Mouse (Mus musculus): ENCODE data around the gene Htra3. TPM values are rescaled to one million over a fixed set of nuclear protein-coding genes. Genes with fewer than 3 reads are reported as not detected.

Gene Htra3
- polyA plus RNA-seq, 1 experiment from 2014 or later = 31.3 TPM

GRCm38 (mm10) chr5:35672581-35672980 lies 7.0 kb downstream of the Htra3 start:
- no peak for ATAC-seq (ENCODE audit: insufficient number of reproducible peaks, low FRiP score, low TSS enrichment, low read depth)
- Histone ChIP-seq H3K36me3 (no peaks in the 10 kb centered on the region), H3K27me3 (peaks cover 9% of the 10 kb centered on the region), H3K4me1 (peaks cover 58% of the 10 kb centered on the region), H3K27ac (replicated peaks) (peak overlapping the region; percentile 78), H3K9ac (no peak overlapping the region), H3K4me3 (replicated peaks) (no peak overlapping the region), H3K4me2 (replicated peaks) (no peak overlapping the region), H3K9me3 (replicated peaks) (no peaks in the 10 kb centered on the region)
- 44% methylated on average over 1 of the region's 1 CpGs for WGBS

GRCm38 (mm10) chr5:35671474-35671891 lies 8.1 kb downstream of the Htra3 start:
- peaks cover 58% of the 10 kb centered on the region for H3K4me1 ChIP-seq
- 60% methylated on average over 9 of the region's 9 CpGs for WGBS
- H3K27me3 ChIP-seq = no peaks in the 10 kb centered on the region
- peak overlapping the region; percentile 28; the same call in 1 of the 2 replicates for H3K27ac ChIP-seq (replicated peaks)
- no peak overlapping the region for H3K4me2 ChIP-seq (replicated peaks)
- H3K36me3 ChIP-seq = no peaks in the 10 kb centered on the region
- H3K9ac ChIP-seq = no peak overlapping the region
- H3K4me3 ChIP-seq (replicated peaks) = no peak overlapping the region
- no peaks in the 10 kb centered on the region for H3K9me3 ChIP-seq (replicated peaks)
- no peak for ATAC-seq (ENCODE audit: insufficient number of reproducible peaks, low FRiP score, low TSS enrichment, low read depth)

GRCm38 (mm10) chr5:35670412-35670801 lies 9.2 kb downstream of the Htra3 start:
- Histone ChIP-seq H3K4me2 (replicated peaks) (no peak overlapping the region), H3K36me3 (no peaks in the 10 kb centered on the region), H3K4me1 (peaks cover 58% of the 10 kb centered on the region), H3K27ac (replicated peaks) (no peak overlapping the region), H3K4me3 (replicated peaks) (no peak overlapping the region), H3K9ac (no peak overlapping the region), H3K9me3 (replicated peaks) (no peaks in the 10 kb centered on the region), H3K27me3 (no peaks in the 10 kb centered on the region)
- no peak for ATAC-seq (ENCODE audit: insufficient number of reproducible peaks, low FRiP score, low TSS enrichment, low read depth)
- 23% methylated on average over 6 of the region's 6 CpGs for WGBS

- Histone ChIP-seq H3K4me3 (replicated peaks) (no peak overlapping the region), H3K27ac (replicated peaks) (no peak overlapping the region), H3K4me1 (peaks cover 58% of the 10 kb centered on the region), H3K9ac (no peak overlapping the region), H3K4me2 (replicated peaks) (no peak overlapping the region), H3K9me3 (replicated peaks) (no peaks in the 10 kb centered on the region), H3K36me3 (no peaks in the 10 kb centered on the region), H3K27me3 (no peaks in the 10 kb centered on the region)
- 18% methylated on average over 11 of the region's 11 CpGs for WGBS
- no peak for ATAC-seq (ENCODE audit: insufficient number of reproducible peaks, low FRiP score, low TSS enrichment, low read depth)
Measured at GRCm38 (mm10) chr5:35669747-35670411, 9.7 kb downstream of the Htra3 start.

DNA sequence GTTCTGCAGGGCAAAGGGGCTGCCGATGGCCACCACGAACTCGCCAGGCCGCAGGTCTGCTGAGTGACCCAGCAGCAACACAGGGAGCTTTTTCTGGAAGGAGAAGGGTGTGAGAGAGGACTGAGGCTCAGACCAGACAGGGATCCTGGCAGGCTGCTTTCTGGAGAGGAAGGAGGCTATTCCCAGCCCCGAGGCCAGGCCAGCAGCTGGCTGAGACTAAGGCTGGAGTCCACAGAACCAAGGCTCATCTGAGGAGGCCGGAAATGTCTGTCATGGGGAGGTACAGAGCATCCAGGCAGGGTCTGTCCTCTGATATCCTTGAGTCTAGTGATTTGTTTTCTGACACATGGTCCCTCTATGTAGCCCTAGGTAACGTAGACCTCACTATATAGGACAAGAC lies 13.4 kb downstream of the Htra3 start:
- Histone ChIP-seq H3K4me3 (replicated peaks) (no peak overlapping the region), H3K4me2 (replicated peaks) (no peak overlapping the region), H3K9me3 (replicated peaks) (no peaks in the 10 kb centered on the region), H3K9ac (no peak overlapping the region), H3K27ac (replicated peaks) (no peak overlapping the region), H3K4me1 (peaks cover 24% of the 10 kb centered on the region), H3K27me3 (no peaks in the 10 kb centered on the region), H3K36me3 (no peaks in the 10 kb centered on the region)
- WGBS = 86% methylated on average over 7 of the region's 7 CpGs
- ATAC-seq (ENCODE audit: insufficient number of reproducible peaks, low FRiP score, low TSS enrichment, low read depth) = no peak

DNA sequence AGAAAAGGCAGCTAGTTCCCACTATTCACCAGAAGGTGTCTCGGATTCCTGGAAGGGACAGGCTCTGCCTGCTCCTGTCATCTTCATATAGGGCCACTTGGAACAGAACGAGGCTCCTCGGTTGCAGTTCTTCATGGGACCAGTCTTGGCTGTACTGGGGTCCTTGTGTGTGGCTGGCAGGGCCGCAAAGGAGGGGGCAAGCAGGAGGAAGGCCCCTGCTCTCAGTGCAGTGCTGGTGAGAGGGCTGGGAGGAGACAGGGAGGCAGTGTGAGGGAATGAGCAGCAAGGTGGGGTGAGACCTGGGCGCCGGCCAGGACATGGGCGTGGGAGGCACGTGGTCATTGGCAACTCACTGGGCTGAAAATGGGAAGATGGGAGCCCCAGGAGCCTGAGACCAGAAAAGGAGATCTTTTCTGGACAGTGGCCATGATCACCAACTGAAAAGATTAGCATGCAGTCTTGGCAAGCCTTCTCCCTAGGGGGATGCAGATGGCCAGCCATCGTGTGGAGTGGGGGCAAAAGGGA lies 17.5 kb downstream of the Htra3 start:
- H3K36me3 ChIP-seq = no peaks in the 10 kb centered on the region
- H3K4me3 ChIP-seq (replicated peaks) = no peak overlapping the region
- H3K9ac ChIP-seq = no peak overlapping the region
- WGBS = 82% methylated on average over 9 of the region's 9 CpGs
- H3K4me2 ChIP-seq (replicated peaks) = no peak overlapping the region
- ATAC-seq (ENCODE audit: insufficient number of reproducible peaks, low FRiP score, low TSS enrichment, low read depth) = no peak
- H3K27me3 ChIP-seq = no peaks in the 10 kb centered on the region
- H3K4me1 ChIP-seq = no peaks in the 10 kb centered on the region
- H3K9me3 ChIP-seq (replicated peaks) = no peaks in the 10 kb centered on the region
- no peak overlapping the region for H3K27ac ChIP-seq (replicated peaks)

GRCm38 (mm10) chr5:35661210-35661609 lies 18.4 kb downstream of the Htra3 start:
- Histone ChIP-seq H3K4me3 (replicated peaks) (no peak overlapping the region), H3K36me3 (no peaks in the 10 kb centered on the region), H3K4me1 (no peaks in the 10 kb centered on the region), H3K4me2 (replicated peaks) (no peak overlapping the region), H3K27me3 (no peaks in the 10 kb centered on the region), H3K9ac (no peak overlapping the region), H3K9me3 (replicated peaks) (no peaks in the 10 kb centered on the region), H3K27ac (replicated peaks) (no peak overlapping the region)
- no peak for ATAC-seq (ENCODE audit: insufficient number of reproducible peaks, low FRiP score, low TSS enrichment, low read depth)
- 71% methylated on average over 6 of the region's 6 CpGs for WGBS

DNA sequence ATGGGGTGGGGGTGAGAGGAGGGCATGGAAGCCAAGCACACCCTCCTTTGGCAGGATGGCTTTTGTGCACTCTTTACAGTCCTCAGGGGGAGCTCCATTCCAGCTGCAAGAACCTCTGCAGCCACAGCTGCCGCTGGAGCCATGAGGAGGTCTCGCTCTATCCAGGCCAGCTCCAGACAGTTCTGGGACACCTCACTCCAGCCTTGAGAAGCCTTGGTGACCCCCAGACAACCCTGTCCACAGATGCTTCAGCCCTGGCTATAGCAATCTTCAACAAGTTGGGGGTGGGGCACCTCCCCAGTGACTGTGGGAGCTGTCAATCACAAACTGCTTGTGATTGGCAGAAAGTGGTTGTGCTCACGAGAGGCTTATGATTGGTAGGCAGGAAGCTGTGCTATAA lies 20.1 kb downstream of the Htra3 start:
- ATAC-seq (ENCODE audit: insufficient number of reproducible peaks, low FRiP score, low TSS enrichment, low read depth) = no peak

DNA sequence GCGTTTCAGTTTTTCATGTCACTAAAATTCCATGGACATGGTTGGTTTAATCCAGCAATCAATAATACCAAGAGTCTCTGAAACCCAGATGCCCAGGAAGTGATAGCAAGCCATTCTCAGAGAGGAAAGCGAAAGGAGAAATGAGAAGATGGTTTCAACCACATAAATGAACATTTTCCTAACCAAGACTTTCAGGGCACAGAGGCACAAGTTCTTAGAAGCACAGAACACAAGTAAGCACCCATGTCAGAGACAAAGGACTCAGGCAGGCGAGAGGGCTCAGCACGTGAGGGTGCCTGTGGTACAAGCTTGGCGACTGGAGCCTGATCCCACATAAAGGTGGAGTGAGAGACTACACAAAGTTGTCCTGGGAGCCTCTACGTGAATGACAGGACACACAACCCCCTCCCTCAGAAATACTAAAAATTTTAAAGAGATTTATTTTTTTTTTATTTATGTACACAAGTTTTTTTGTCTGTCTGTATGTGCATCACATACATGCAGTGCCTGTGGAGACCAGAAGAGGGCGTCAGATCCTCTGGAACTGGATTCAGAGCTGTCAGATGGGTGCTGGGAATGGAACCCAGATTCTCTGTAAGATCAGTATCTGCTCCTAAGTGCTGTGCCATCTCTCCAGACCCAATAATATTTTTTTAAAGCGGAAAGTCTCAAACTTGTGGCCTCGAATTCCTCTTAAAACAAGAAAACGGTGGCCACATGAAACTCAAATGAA lies 23.7 kb downstream of the Htra3 start:
- Histone ChIP-seq H3K4me1 (no peaks in the 10 kb centered on the region), H3K36me3 (no peaks in the 10 kb centered on the region), H3K4me3 (replicated peaks) (no peak overlapping the region), H3K27me3 (no peaks in the 10 kb centered on the region), H3K27ac (replicated peaks) (no peak overlapping the region), H3K9me3 (replicated peaks) (no peaks in the 10 kb centered on the region), H3K4me2 (replicated peaks) (no peak overlapping the region), H3K9ac (no peak overlapping the region)
- no peak for ATAC-seq (ENCODE audit: insufficient number of reproducible peaks, low FRiP score, low TSS enrichment, low read depth)
- WGBS = 87% methylated on average over 10 of the region's 10 CpGs

More for the DNA sequence above, 20.1 kb downstream of the Htra3 start:
- Histone ChIP-seq H3K9me3 (replicated peaks) (no peaks in the 10 kb centered on the region), H3K36me3 (no peaks in the 10 kb centered on the region), H3K27ac (replicated peaks) (no peak overlapping the region), H3K9ac (no peak overlapping the region), H3K27me3 (no peaks in the 10 kb centered on the region), H3K4me1 (no peaks in the 10 kb centered on the region), H3K4me2 (replicated peaks) (no peak overlapping the region), H3K4me3 (replicated peaks) (no peak overlapping the region)
- WGBS = 62% methylated on average over 3 of the region's 3 CpGs

DNA sequence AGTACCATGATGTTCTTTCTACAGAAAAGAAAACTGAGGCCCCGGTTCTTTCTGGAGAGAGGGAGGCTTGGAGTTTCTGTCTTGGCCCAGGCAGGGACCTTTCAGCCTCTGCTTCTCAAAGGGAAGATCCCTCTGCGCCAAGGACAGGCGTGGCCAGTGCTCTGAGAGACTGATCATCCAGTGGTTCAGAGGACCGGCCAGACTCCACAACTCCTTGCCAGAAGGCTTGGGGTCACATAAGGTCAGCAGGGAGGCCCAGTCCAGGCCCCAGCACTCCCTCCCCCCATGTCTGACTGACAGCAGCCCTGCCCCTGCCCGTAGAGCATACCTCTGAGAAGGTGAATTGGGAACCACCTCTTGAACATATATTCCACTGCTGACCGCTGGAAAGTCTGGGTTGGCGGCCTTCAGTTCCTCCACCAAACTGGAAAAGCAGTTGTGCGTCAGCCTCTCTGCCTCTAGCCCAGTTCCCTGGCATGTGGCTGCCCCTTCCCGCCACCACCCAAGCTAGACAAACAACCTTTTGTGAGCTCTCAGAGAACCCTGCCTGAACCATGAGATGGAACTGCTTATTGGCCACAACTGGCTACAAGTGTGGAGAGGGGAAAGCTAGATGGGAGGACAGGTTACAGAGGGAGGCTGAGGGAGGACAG lies 25.7 kb downstream of the Htra3 start:
- Histone ChIP-seq H3K9ac (no peak overlapping the region), H3K4me1 (no peaks in the 10 kb centered on the region), H3K4me2 (replicated peaks) (no peak overlapping the region), H3K4me3 (replicated peaks) (no peak overlapping the region), H3K9me3 (replicated peaks) (no peaks in the 10 kb centered on the region), H3K27ac (replicated peaks) (no peak overlapping the region), H3K27me3 (no peaks in the 10 kb centered on the region), H3K36me3 (no peaks in the 10 kb centered on the region)
- no peak for ATAC-seq (ENCODE audit: insufficient number of reproducible peaks, low FRiP score, low TSS enrichment, low read depth)
- 61% methylated on average over 9 of the region's 9 CpGs for WGBS

GRCm38 (mm10) chr5:35652872-35653271 lies 26.7 kb downstream of the Htra3 start:
- 85% methylated on average over 13 of the region's 13 CpGs for whole genome bisulfite sequencing
- ATAC-seq (ENCODE audit: insufficient number of reproducible peaks, low FRiP score, low TSS enrichment, low read depth) = no peak
- Histone ChIP-seq H3K27ac (replicated peaks) (no peak overlapping the region), H3K4me3 (replicated peaks) (no peak overlapping the region), H3K27me3 (no peaks in the 10 kb centered on the region), H3K36me3 (no peaks in the 10 kb centered on the region), H3K9me3 (replicated peaks) (no peaks in the 10 kb centered on the region), H3K4me1 (no peaks in the 10 kb centered on the region), H3K9ac (no peak overlapping the region), H3K4me2 (replicated peaks) (no peak overlapping the region)

Measured in embryonic facial prominence, embryonic 15.5 days (tissue).